Mouse (Mus musculus) hematopoietic stem cell, adult 5-6 weeks (primary cell): ENCODE measurements around the gene Tax1bp3. TPM values are rescaled to one million over a fixed set of nuclear protein-coding genes. Genes with fewer than 3 reads are reported as not detected.

Experiments
- ATAC-seq, 2 experiments: fragments of 125-278 bp in 1 of 2; replicated peaks in 1 of 2; 2 replicates each; pipeline ENCODE4 v1.8.0; 2016 to 2017; ENCODE audit warnings: inconsistent platforms in 2 of 2, mild to moderate bottlenecking in 2 of 2, moderate number of reproducible peaks in 2 of 2, low read depth in 1 of 2, moderate TSS enrichment in 1 of 2; ENCODE audit not compliant: low FRiP score in 2 of 2, poor library complexity in 2 of 2, severe bottlenecking in 2 of 2, insufficient read depth in 1 of 2, low TSS enrichment in 1 of 2
- total RNA-seq: library from RNA; stranded (forward); fragments of 172-1452, 232-1000 nt; gene quantifications from 2 replicates; pipeline ENCODE4 v1.2.3, GENCODE M21; 2017

Tax1bp3 gene
- total RNA-seq, 1 experiment from 2014 or later = 5.3 TPM

DNA sequence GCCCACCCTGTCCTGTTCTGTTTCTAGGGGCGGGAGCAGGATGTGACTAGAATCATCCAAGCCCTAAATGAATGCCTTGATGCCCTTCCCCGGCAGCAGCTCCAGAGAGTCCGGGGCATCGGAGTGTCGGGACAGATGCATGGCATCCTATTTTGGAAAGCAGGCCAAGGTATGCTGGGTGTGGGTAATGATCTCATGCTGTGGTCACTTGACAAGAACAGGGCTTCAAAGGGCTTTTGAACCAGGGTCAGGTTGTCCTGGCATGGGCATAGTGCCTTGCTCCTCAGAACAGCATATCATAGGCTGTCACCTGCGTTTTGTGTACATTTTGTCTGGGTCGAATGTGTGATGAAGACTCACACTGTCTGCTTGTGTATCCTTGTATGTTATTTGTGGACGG, 27.0 kb downstream of the Tax1bp3 start:
- ATAC-seq = no peak

DNA sequence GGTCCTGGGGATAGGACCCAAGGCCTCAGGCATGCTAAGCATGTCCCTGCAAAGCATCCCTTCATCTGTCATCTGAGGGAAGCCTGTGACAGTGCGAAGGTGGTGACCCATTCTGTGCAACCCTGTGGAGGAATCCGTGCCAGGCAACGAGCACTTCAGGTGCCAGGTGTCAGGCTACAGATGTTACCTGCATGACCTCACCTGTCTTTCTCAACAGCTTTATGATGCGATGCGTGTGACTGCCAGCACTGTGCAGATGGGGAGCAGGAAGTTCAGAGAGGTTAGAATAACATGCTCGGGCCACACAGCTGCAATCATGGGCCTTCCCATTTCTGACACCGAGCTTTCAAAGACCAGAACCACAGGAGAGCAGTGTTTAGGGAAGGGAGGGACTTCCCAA, 28.3 kb downstream of the Tax1bp3 start:
- no peak for ATAC-seq

DNA sequence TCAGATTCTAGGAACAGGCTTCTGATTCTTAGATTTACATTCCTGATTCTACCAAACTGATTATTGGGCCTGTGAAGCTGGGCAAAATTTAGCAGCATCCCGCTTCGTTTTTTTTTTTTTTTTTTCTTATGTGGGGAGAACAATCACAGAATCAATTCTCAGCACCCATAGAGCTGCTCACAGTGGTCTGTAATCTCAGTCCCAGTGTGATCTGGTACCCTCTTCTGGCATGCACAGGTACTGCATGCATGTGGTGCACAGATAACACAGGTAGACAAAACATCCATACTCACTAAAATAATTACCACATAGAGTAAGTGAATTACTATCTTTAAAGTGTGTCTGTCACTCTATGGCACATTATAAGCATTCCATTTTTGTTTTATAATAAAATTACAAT, 30.7 kb downstream of the Tax1bp3 start:
- ATAC-seq = no peak

DNA sequence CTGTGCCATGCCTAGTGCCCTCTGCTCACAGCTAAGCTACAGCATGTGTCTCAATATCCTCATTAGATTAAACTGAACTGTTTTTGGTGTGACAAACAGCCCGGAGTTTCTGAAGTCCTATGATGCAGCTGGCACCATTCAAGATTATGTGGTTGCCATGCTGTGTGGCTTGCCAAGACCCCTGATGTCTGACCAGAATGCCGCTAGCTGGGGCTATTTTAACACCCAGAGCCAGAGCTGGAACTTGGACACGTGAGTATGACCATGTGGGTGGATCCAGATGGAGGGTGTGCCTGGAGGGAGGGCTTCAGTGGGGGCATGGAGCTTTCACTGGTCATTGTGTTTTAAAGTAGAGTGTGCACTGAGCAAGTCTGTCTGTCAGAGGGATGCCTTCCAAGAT, 37.1 kb downstream of the Tax1bp3 start:
- ATAC-seq = no peak

DNA sequence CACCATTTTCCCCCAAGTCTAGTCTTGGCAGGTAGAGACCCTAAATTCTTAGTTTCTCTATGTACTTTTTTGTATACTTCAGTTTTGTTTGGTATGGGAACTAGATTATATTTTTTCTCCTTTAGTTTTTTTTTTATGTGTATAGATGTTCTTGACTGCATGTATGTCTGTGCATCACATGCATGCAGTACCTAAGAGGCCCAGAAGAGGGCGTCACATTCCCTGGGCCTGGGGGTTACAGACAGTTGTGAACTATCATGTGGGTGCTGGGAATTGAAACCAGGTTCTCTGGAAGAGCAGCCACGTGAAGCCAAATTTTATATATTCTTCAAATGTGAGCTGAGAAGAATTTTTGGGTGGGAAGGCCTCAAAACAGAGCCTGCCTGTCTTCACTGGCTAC, 42.8 kb downstream of the Tax1bp3 start:
- no peak for ATAC-seq

DNA sequence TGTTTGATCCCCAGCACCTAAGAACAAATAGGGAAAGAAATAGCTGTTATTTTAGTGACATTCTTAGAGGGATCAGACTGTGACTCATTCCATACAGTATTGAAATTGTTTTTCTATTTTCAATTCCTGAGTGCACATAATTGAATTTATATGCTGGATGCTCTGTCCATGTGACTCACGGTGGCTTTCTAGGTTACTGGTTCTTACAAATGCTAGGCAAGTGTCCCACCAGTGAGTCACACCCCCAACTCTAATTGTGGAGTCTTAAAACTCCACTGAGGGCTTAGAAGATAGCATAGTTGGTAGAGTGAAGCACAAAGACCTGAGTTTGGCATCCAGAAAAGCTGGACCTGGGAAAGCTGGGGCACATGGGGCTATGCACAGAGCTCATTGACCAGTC, 43.8 kb downstream of the Tax1bp3 start:
- no peak for ATAC-seq

DNA sequence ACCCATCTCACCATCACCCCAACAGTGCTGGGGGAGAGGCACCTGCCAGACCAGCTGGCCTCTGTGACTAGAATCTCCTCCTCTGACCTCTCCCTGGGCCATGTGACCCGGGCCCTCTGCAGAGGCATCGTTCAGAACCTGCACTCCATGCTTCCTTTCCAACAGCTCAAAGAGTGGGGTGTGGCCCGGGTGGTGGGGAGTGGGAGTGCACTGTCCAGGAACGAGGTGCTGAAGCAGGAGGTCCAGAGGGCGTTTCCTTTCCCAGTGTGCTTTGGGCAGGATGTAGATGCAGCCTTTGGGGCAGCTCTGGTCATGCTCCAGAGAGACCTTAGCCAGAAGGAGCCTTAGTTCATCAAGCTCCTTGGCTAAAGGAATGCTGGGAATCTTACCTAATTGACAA, 46.0 kb downstream of the Tax1bp3 start:
- ATAC-seq = no peak

DNA sequence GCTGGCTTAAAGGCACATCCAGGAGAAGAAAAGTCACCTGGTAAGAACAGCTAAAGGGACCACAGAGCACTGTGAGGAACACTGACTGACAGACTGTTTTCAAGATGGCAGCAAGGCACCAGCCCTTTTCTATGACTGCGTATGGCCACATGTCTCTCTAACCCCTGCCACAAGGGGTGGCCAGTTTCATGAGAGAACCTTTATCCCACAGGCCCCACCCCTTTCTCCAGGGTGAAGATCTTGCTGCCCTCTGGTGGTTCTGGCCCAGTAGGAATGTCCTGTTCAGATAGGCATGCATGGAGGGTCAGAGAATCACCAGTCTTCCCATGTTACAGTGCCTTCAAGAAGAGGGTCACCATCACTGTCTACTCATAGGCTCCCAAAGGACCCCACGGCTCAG, 47.1 kb downstream of the Tax1bp3 start:
- peak in 1 of 2 experiments; percentile 60; a peak in 2 of 4 replicates for ATAC-seq

DNA sequence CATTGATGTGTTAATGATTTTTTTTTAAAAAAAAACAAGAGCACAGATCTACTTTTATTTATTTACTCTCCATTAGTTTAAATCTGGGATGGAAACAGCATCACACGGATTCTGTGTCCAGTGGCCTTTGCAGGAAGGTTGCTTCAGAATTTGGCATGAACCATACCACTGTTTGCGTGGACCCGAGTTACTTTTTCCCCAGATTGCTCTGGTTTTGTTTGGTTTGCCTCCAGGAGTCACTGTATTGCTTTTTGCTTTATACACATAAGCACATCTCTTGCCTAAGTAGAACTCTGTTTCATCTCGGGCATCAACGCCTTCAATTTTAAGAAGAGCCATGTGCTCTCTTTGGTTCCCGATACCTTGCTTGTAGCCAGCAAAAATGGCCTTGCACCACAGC, 49.0 kb downstream of the Tax1bp3 start:
- no peak for ATAC-seq

DNA sequence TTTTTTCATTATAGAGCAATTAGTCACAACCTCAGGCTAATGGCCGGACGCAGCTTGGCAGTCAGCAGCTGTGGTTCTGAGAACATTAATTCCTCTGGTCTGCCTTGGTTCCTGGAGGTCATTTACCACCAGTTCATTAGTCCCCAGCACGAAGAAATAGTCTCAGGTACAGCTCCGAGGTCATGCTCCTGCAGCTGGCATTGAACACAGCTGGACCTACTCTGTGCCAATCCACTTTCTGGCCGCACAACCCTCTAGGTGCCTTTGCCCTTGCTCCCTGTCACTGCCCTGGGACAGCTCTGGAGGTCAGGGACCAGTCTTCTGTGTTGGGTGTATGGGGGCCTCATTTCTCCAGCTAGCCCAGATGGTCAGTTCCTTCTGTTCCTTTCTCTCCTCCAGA, 52.0 kb downstream of the Tax1bp3 start:
- ATAC-seq = no peak

DNA sequence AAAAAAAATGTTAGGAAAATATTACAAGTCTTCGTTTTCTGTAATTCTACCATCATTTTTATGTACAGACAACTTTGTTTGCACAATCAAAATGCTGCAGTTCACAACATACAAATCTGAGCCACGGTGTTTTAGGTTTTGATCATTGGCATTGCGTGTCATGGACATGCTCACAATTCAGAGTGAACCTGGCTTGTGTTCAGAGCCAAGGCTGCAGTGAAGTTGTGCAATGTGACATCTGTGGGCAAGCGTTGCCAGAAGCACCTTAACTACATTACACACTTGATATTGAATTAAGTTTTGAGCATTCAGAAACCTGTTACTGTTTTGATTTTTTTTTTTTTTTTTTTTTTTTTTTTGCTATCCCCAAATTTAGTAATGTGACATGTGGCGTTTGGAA, 53.2 kb downstream of the Tax1bp3 start:
- ATAC-seq = no peak

DNA sequence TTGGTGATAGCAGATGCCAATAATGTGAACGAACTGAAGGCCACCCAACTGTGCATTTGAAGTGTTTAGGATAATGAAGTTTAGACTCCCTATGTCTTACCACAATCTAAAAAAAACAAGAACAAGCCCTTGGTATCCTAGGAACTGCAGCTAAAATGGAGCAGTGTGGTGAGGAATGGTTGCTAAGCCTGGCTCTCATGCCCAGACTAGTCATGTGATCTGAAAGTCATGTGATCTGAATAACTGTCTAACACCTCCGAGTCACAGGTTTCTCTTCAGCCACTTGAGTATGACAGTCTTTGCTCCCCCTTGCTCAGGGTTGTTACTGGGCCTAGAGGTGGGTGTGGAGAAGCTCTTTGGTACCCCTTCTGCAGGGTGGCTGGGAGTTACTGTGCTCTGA, 55.6 kb downstream of the Tax1bp3 start:
- ATAC-seq = no peak

Other genes starting within 250 kb of the Tax1bp3 start
- gene Atp2a3, start 215.9 kb upstream of the Tax1bp3 start, total RNA-seq = 79.5 and 106 TPM in 2 replicates
- gene P2rx1, start 178.0 kb upstream of the Tax1bp3 start, total RNA-seq = 11.3 and 12.7 TPM in 2 replicates
- 5.1 and 8.4 TPM in 2 replicates for gene Camkk1, start 158.1 kb upstream of the Tax1bp3 start, total RNA-seq
- 14.4 and 15.8 TPM in 2 replicates for gene Ncbp3, start 129.3 kb upstream of the Tax1bp3 start, total RNA-seq
- gene Itgae, start 86.5 kb upstream of the Tax1bp3 start, total RNA-seq = 0.13 and 0.30 TPM in 2 replicates
- 12.2 and 13.6 TPM in 2 replicates for gene Haspin, start 38.8 kb upstream of the Tax1bp3 start, total RNA-seq
- not detected in 2 replicates for gene P2rx5, start 16.7 kb upstream of the Tax1bp3 start, total RNA-seq
- gene Emc6, start within 50 bp of the Tax1bp3 start, total RNA-seq = 40.5 and 44.5 TPM in 2 replicates
- gene Ctns, start 22.0 kb downstream of the Tax1bp3 start, total RNA-seq = 6.6 and 16.3 TPM in 2 replicates
- 1.9 and 2.7 TPM in 2 replicates for gene Shpk, start 22.4 kb downstream of the Tax1bp3 start, total RNA-seq
- gene Trpv1, start 57.2 kb downstream of the Tax1bp3 start, total RNA-seq = not detected in 2 replicates
- not detected in 2 replicates for gene Trpv3, start 90.3 kb downstream of the Tax1bp3 start, total RNA-seq
- 12.3 and 17.8 TPM in 2 replicates for gene Aspa, start 152.5 kb downstream of the Tax1bp3 start, total RNA-seq
- not detected in 2 replicates for gene Gm49340, start 152.7 kb downstream of the Tax1bp3 start, total RNA-seq
- gene Spata22, start 152.7 kb downstream of the Tax1bp3 start, total RNA-seq = not detected in 2 replicates
- not detected in 2 replicates for gene Olfr20, start 173.7 kb downstream of the Tax1bp3 start, total RNA-seq
- not detected in 2 replicates for gene Olfr376, start 194.2 kb downstream of the Tax1bp3 start, total RNA-seq
- gene Olfr1, start 222.5 kb downstream of the Tax1bp3 start, total RNA-seq = not detected in 2 replicates